Comparison of ENCODE assay signal across 9 mouse cellular contexts in the genomic region with DNA sequence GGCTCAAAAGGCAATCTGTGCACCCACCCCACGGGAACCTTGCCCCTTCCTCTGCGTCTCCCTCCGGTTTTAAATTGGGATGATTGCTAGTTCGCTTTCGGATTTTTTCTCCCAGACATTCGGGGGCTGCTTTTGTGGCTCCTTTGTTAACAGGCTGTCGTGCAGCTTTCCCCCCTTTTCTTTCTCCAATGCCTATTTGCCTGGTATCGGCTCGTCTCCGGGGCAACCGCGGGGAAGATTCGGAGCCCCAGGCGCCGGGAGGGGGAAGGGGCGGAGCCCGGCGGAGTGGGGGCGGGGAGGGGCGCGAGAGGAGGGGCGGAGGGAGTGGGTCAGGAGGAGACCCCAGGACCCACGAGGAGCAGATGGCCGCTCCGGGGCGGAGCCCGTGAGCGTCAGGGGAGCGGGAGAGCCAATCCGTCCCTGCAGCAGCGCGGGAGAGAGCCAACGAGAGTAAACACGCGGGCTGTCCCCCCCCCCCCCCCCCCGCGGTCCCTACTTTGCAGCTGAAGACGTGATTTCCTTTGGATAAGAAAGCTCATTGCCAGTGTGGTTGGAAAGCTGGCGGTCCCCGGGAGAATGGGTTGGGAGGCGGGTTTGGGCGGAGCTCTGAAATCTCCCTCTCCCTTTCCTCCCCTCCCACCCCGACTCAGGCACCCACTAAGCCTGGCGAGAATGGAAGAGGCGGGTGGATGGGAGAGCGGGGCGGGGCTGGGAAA. TPM values are rescaled to one million over a fixed set of nuclear protein-coding genes. Genes with fewer than 3 reads are reported as not detected.
DNase-seq lines count a peak whose midpoint lies in the region; ATAC-seq and TF ChIP-seq lines count a peak whose summit lies in the region.
"Had no signal": no experiment of that assay in that cellular context is flagged by ENCODE, and none has a peak within 500 bp of the region (broad histone marks: within the 10 kb centered on the region; RNA-seq: fewer than 3 reads in every experiment).

No protein-coding gene starts in this region.

- H3K79me2 ChIP-seq in liver, adult 2 months (ENCODE audit: control insufficient read depth, insufficient read depth, low read length), result no peaks in the 10 kb centered on the region
- peaks cover 16% of the 10 kb centered on the region for H3K79me2 ChIP-seq in myocyte (ENCODE audit: control insufficient read depth, insufficient read depth)

- H3K4me1 ChIP-seq in bone marrow macrophage, adult 2 months (ENCODE audit: control insufficient read depth, insufficient read depth, low read length), result peaks cover 11% of the 10 kb centered on the region
- H3K4me1 ChIP-seq in embryonic fibroblast, embryonic 13.5 days (ENCODE audit: control insufficient read depth, insufficient read depth, low read length), result no peaks in the 10 kb centered on the region; the same call in 1 of the 2 replicates
- H3K4me1 ChIP-seq in heart, embryonic 12.5 days (replicated peaks), result peaks cover 4% of the 10 kb centered on the region; the same call in 1 of the 2 replicates
- H3K4me1 ChIP-seq in liver, adult 2 months (ENCODE audit: control insufficient read depth, insufficient read depth, low read length), result peaks cover 4% of the 10 kb centered on the region
- no peaks in the 10 kb centered on the region for H3K4me1 ChIP-seq in stomach, embryonic 14.5 days (ENCODE audit: control insufficient read depth, insufficient read depth, low read length)

- no peak for TF ChIP-seq POLR2A in bone marrow macrophage, adult 2 months (IDR thresholded peaks at IDR 0.05; ENCODE audit: borderline replicate concordance, low read depth, low read length)
- TF ChIP-seq POLR2A in embryonic fibroblast, embryonic 13.5 days (IDR thresholded peaks at IDR 0.05; ENCODE audit: low read depth, low read length), result peak; percentile 30; the same call in 1 of the 2 replicates
- TF ChIP-seq POLR2A in liver, adult 2 months (IDR thresholded peaks at IDR 0.05; ENCODE audit: extremely low read depth, insufficient read depth, low read length), result no peak
- peak; percentile 17 for TF ChIP-seq POLR2A in myocyte (IDR thresholded peaks at IDR 0.05; ENCODE audit: insufficient read length, low read depth)

- H3K4me3 ChIP-seq in bone marrow macrophage, adult 2 months (ENCODE audit: insufficient read depth, low read length), result peak overlapping the region; percentile 69
- peak overlapping the region; percentile 97 for H3K4me3 ChIP-seq in embryonic fibroblast, embryonic 13.5 days (ENCODE audit: insufficient read depth, low read length)
- H3K4me3 ChIP-seq in heart, embryonic 12.5 days, result peak overlapping the region; percentile 92
- peak overlapping the region; percentile 66 for H3K4me3 ChIP-seq in liver, adult 2 months (ENCODE audit: insufficient read depth, low read depth, low read length)
- H3K4me3 ChIP-seq in myocyte, result peak overlapping the region; percentile 94
- H3K4me3 ChIP-seq in stomach, embryonic 14.5 days (ENCODE audit: low read depth, low read length), result peak overlapping the region; percentile 95

- under 1% methylated on average over 43 of the region's 47 CpGs for WGBS in heart, embryonic 12.5 days
- WGBS in liver, adult 2 months, result 1% methylated on average over 45 of the region's 47 CpGs
- under 1% methylated on average over 40 of the region's 47 CpGs for WGBS in stomach, embryonic 14.5 days

- H3ac ChIP-seq in myocyte (ENCODE audit: control insufficient read depth, insufficient read length), result no peak overlapping the region

- H3K36me3 ChIP-seq in heart, embryonic 12.5 days, result peaks cover 5% of the 10 kb centered on the region
- H3K36me3 ChIP-seq in liver, adult 2 months (ENCODE audit: control insufficient read depth, insufficient read depth, low read length), result no peaks in the 10 kb centered on the region
- no peaks in the 10 kb centered on the region for H3K36me3 ChIP-seq in myocyte (ENCODE audit: control insufficient read depth, insufficient read depth)
- H3K36me3 ChIP-seq in stomach, embryonic 14.5 days (ENCODE audit: control insufficient read depth, insufficient read depth, low read length), result peaks cover 5% of the 10 kb centered on the region; the same call in 1 of the 2 replicates
- H3K36me3 ChIP-seq: G1E had no signal

- peak; percentile 90 for DNase-seq in 3134 (ENCODE audit: extremely low read depth, insufficient read length, low spot score)
- DNase-seq in kidney, postnatal 10 days, result peak; percentile 93
- peak; percentile 47 for DNase-seq in liver, adult 2 months (ENCODE audit: extremely low read depth, low read depth, low spot score)

- H3K9me3 ChIP-seq in heart, embryonic 12.5 days (replicated peaks), result no peaks in the 10 kb centered on the region
- no peaks in the 10 kb centered on the region for H3K9me3 ChIP-seq in stomach, embryonic 14.5 days (ENCODE audit: control insufficient read depth, low read depth, low read length)

- TF ChIP-seq CTCF in bone marrow macrophage, adult 2 months (IDR thresholded peaks at IDR 0.05; ENCODE audit: low read depth, low read length), result no peak
- no peak for TF ChIP-seq CTCF in embryonic fibroblast, embryonic 13.5 days (IDR thresholded peaks at IDR 0.05; ENCODE audit: borderline replicate concordance, insufficient read depth, low read length)
- no peak for TF ChIP-seq CTCF in liver, adult 2 months (IDR thresholded peaks at IDR 0.05; ENCODE audit: low read depth, low read length)

- H3K27me3 ChIP-seq in heart, embryonic 12.5 days (replicated peaks), result no peaks in the 10 kb centered on the region
- H3K27me3 ChIP-seq in liver, adult 2 months (ENCODE audit: control insufficient read depth, insufficient read depth, low read length), result peaks cover 3% of the 10 kb centered on the region; the same call in 1 of the 2 replicates
- H3K27me3 ChIP-seq in myocyte (ENCODE audit: control insufficient read depth, insufficient read depth, insufficient read length), result no peaks in the 10 kb centered on the region
- H3K27me3 ChIP-seq in stomach, embryonic 14.5 days (ENCODE audit: control insufficient read depth, insufficient read depth, low read length), result no peaks in the 10 kb centered on the region

- H3K27ac ChIP-seq in bone marrow macrophage, adult 2 months (ENCODE audit: insufficient read depth, low read depth, low read length), result peak overlapping the region; percentile 66
- peak overlapping the region; percentile 92 for H3K27ac ChIP-seq in embryonic fibroblast, embryonic 13.5 days (ENCODE audit: insufficient read depth, low read length)
- peak overlapping the region; percentile 95 for H3K27ac ChIP-seq in heart, embryonic 12.5 days (ENCODE audit: poor library complexity, severe bottlenecking)
- H3K27ac ChIP-seq in liver, adult 2 months (replicated peaks; ENCODE audit: insufficient read depth, low read depth, low read length), result peak overlapping the region; percentile 57
- H3K27ac ChIP-seq in stomach, embryonic 14.5 days (ENCODE audit: low read length), result peak overlapping the region; percentile 100

- ATAC-seq in heart, embryonic 12.5 days (ENCODE audit: insufficient number of reproducible peaks, low FRiP score), result peak; percentile 84
- ATAC-seq in stomach, embryonic 14.5 days (ENCODE audit: insufficient number of reproducible peaks, insufficient read depth, low FRiP score, low read depth), result peak; percentile 88

- peak overlapping the region; percentile 97 for H3K9ac ChIP-seq in heart, embryonic 12.5 days
- peak overlapping the region; percentile 20; the same call in 1 of the 2 replicates for H3K9ac ChIP-seq in liver, adult 2 months (ENCODE audit: low read depth, low read length)
- H3K9ac ChIP-seq in stomach, embryonic 14.5 days (replicated peaks; ENCODE audit: low read depth, low read length), result peak overlapping the region; percentile 99

- peak overlapping the region; percentile 90 for H3K4me2 ChIP-seq in heart, embryonic 12.5 days
- peak overlapping the region; percentile 80 for H3K4me2 ChIP-seq in myocyte (ENCODE audit: low read depth)
- H3K4me2 ChIP-seq in stomach, embryonic 14.5 days (replicated peaks; ENCODE audit: low read depth, low read length), result peak overlapping the region; percentile 93

TF ChIP-seq in myocyte, 11 proteins besides CTCF, POLR2A, EP300 and RAD21:
- TF ChIP-seq USF1 (IDR thresholded peaks at IDR 0.05; ENCODE audit: low read depth), result no peak
- TF ChIP-seq MYOG (IDR thresholded peaks at IDR 0.05; ENCODE audit: control insufficient read depth in 1 of 3, insufficient read depth in 1 of 3, insufficient read length in 2 of 3, low read depth in 2 of 3), result peak in 1 of 3 experiments; percentile 7

RNA-seq across cellular contexts. Expression of gene Marcks, which starts 2.2 kb away (rescaled TPM):
- polyA plus RNA-seq in bone marrow macrophage, adult 2 months (2012; ENCODE audit: insufficient read depth, insufficient read length, missing spikeins), result 332 and 341 TPM in 2 replicates
- polyA plus RNA-seq in embryonic fibroblast, embryonic 13.5 days (2011; ENCODE audit: insufficient read length, low read depth, missing spikeins), result 291 and 633 TPM in 2 replicates
- polyA plus RNA-seq in heart, embryonic 12.5 days (2016; fragmentation: Nextera tagmentation; extraction: Ambion mirVana), result 79.0 and 81.4 TPM in 2 replicates
- total RNA-seq in liver, adult 2 months (2014; rRNA removed), result 8.9 and 10.2 TPM in 2 replicates
- 3.4 and 4.6 TPM in 2 replicates for polyA plus RNA-seq in liver, adult 2 months (2012; rRNA removed)
- 26.3 TPM for polyA plus RNA-seq in myocyte (2012; fragmentation: generic; extraction: Trizol)
- 188 and 209 TPM in 2 replicates for polyA plus RNA-seq in stomach, embryonic 14.5 days (2014; fragmentation: Nextera tagmentation; extraction: Ambion mirVana)
- polyA plus RNA-seq: G1E had no signal

Comparison
In these comparisons a context has a peak if more than half of its experiments do, and no peak if none do; other contexts are left out.
1. Peak in every context shown above with its lines: DNase-seq, ATAC-seq, H3K4me3 ChIP-seq and H3K27ac ChIP-seq.
2. POLR2A ChIP-seq: peak in embryonic fibroblast, embryonic 13.5 days (single experiment) and myocyte (single experiment); none in bone marrow macrophage, adult 2 months (single experiment) and liver, adult 2 months (single experiment).
3. H3K9ac ChIP-seq: peak in every context shown above with its lines; median percentile 99 in stomach, embryonic 14.5 days; 97 in heart, embryonic 12.5 days; 20 in liver, adult 2 months.